Mouse (Mus musculus) lung, postnatal 36 days (tissue): ENCODE results near the gene Ank2.

Source experiments
- DNase-seq: peaks from one replicate; pipeline ENCODE4 v3.0.0; 2022; ENCODE audit warnings: mixed read lengths

The Ank2 gene

GRCm38 (mm10) chr3:127108481-127108880 lies 390.7 kb downstream of the Ank2 start:
- DNase-seq, result no peak

DNA sequence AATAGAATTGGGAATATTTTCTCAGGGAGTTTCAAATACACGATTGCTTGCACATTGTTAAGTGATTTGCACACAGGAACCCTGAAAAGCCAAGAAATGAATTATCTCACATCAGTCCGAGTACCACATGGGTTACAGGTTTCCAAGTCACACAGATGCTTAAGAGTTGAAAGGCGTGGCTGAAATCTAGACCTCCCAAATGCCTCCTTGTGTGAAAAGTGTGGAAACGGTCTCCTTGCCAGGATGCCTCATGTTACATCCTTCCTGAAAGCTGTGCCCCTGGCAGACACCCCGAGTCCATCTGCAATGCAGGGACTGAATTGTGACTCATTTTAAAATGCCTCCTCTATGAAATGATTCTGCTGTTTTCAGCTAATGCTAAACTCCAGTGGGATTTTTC lies 391.9 kb downstream of the Ank2 start:
- DNase-seq, result no peak

- no peak for DNase-seq
These were observed 397.8 kb downstream of the Ank2 start for GRCm38 (mm10) chr3:127101326-127101725.

GRCm38 (mm10) chr3:127097745-127098144 lies 401.4 kb downstream of the Ank2 start:
- no peak for DNase-seq

GRCm38 (mm10) chr3:127097106-127097505 lies 402.0 kb downstream of the Ank2 start:
- no peak for DNase-seq

DNA sequence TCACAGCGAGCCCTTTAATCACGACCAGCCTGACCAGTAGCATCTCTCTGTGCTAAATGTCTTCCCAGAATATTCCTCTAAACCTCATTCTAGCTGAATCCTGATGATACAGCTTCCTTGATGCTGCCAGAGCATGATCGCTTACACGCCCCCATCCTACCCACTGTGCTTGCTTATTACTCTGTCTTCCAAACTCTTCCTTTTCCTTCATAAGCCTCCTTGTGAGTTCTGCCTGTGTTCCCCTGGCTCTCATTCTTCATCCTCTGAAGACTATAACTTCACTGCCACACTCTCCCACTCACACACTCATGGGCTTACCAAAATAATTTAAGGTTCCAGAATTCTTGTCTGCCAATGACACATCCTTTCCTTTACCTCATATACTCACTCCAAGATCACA lies 405.5 kb downstream of the Ank2 start:
- DNase-seq, result no peak

DNA sequence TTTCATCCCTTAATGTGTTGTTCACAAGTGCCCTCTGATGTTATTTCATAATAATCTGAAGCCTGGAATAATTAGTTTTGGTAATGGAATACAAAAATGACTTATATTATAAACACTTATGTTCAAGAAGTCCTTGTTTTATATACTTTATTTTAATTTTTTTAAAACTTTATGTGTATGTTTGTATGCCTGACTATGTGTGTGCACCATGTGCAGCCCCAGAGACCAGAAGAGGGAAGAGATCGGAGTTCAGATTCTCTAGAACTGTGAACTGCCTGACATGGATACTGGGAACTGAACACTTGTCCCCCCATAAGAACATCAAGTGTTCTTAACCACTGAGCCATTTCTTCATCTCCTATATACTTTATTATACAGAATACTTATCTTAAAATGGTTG lies 411.6 kb downstream of the Ank2 start:
- DNase-seq, result no peak

- DNase-seq, result no peak
These were observed 412.2 kb downstream of the Ank2 start for GRCm38 (mm10) chr3:127086834-127087506.

GRCm38 (mm10) chr3:127077369-127077768 lies 421.8 kb downstream of the Ank2 start:
- no peak for DNase-seq

GRCm38 (mm10) chr3:127075531-127076280 lies 423.4 kb downstream of the Ank2 start:
- DNase-seq, result no peak

GRCm38 (mm10) chr3:127071471-127071870 lies 427.7 kb downstream of the Ank2 start:
- no peak for DNase-seq

GRCm38 (mm10) chr3:127063654-127064386 lies 435.3 kb downstream of the Ank2 start:
- no peak for DNase-seq

GRCm38 (mm10) chr3:127059671-127060070 lies 439.5 kb downstream of the Ank2 start:
- no peak for DNase-seq

DNA sequence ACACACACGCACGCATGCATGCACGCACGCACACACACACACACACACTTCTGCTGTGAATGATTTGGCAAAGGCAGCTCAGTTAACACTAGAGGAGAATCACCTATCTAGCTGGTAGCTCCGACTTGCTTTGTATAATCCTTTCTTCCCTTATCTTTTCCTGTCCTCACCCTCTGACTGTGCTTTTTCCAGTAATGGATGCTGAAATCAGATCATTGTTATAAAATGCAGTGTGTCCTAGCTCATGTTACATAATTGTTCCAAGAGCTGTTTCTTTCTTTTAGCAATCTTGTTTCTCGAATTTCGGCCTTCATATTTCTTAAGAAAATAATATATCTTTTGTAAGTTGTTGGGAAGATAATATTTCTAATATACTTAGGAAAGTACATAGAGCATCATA lies 457.9 kb downstream of the Ank2 start:
- no peak for DNase-seq

DNA sequence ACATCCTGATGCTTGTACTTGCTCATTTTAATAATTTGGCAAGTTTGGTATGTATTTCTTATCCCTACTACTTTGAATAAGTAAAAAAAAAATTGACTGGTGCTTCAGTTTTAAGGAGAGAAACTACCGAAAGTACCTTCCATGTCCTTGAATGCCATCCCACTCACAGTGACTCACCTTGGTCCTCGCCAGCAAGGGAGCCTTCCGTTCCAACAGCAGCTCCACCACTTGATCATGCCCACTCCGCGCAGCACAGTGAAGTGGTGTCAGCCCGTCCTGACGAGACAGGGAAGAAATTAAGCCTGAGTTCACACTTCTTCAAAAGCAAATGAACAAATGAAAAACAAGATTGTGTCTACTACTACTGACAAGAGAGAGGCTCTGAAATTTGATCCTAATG lies 460.6 kb downstream of the Ank2 start:
- DNase-seq, result no peak

- no peak for DNase-seq
These were observed 463.0 kb downstream of the Ank2 start for GRCm38 (mm10) chr3:127036118-127036517.

DNA sequence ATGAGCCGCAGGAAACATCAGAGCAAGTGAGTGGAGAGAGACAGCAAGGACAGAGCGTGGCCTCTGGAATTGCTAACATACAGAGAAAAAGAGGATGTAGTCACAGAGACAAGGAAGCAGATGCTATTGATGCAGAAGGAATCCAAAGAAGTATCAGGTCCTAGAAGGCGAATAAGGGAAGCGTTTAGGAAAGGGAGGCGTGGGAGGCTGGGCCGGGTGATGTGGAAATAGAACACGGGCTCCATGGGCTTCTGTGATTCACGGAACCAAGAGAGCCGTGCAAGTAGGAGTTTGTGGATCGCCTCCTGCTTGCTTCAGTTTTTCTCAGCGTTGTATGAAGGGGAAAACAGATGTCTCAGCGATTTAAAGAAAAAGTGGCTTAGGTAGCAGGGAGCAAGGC lies 463.6 kb downstream of the Ank2 start:
- DNase-seq, result no peak

- no peak for DNase-seq
These were observed 464.2 kb downstream of the Ank2 start for GRCm38 (mm10) chr3:127034983-127035382.

DNA sequence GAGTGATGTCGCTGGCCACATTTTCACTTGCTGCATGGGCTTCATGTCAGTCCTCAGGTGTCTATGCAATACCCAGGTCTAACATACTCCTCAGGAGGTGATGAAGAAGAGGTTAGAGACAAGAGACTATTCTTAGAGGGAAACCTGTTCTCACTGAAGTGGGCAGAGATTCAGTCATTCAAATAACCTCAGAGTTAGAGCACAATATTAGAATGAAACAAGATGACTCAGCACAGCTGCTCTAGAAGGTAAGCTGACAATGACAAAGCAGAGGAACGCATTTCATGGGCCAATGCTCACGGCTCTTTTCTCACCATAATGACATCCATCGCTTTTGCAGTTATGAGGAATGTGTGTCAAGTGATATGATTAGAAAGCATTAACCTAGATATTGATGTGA lies 475.2 kb downstream of the Ank2 start:
- no peak for DNase-seq

GRCm38 (mm10) chr3:127020167-127020566 lies 479.0 kb downstream of the Ank2 start:
- no peak for DNase-seq

- no peak for DNase-seq
These were observed 479.4 kb downstream of the Ank2 start for GRCm38 (mm10) chr3:127019728-127020127.

DNA sequence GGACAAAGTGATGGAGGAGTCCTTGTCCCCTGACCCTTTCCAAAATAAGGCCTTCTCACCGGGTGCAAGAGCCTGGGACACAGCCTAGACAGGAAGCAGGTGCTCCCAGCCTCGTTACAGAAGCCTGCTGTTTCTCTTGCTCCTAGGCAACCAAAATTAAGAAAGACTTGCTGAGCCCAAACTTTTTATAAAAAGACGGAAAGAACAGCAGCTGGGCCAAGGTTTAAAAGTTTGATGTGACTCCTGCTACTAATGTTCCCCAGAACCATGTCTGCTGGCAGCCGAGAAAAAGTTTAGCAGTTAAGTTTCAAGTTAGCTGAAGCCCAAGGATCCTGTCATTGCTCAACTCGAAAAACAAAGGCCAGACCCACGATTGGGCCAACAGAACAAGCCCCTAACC lies 480.0 kb downstream of the Ank2 start:
- peak; percentile 4 for DNase-seq

- DNase-seq, result no peak
These were observed 481.6 kb downstream of the Ank2 start for GRCm38 (mm10) chr3:127017523-127017922.

- no peak for DNase-seq
These were observed 483.6 kb downstream of the Ank2 start for GRCm38 (mm10) chr3:127015596-127015995.
